Mouse (Mus musculus): Measurements from ENCODE around the gene Copz2.
A peak's percentile ranks its signal among the peaks of the same experiment; 100 is the strongest.

DNA sequence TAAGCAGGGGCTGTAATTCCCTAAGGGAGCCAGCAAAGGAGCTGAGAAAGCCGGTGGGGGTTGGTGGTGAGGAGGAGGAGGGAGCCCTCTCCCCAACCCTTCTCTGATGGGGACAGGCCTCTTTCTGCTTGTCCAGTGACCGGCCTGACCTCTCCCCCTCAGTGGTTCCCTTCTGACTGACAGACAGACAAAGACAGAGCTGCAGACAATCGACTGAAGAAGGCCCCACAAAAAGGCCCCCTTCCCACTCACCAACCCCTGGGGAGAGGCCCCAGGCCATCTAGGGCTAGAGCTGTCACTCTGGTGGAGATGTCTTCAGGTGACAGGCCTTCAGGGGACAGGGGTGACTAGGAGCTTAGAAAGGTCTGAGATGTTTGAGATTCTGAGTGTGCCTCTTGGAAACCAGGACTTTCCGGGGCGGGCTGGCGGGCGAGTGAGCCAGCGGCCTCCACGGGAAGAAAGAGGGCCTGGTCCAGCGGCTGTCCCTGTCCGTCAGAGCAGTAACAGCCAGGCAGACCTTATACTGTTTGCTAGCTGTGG, 24.0 kb downstream of the Copz2 start:
- TF ChIP-seq CTCF (IDR thresholded peaks at IDR 0.05; ENCODE audit: control insufficient read depth, insufficient read depth, insufficient read length) (no peak), MAX (IDR thresholded peaks at IDR 0.05) (no peak), USF1 (IDR thresholded peaks at IDR 0.05; ENCODE audit: low read depth) (no peak), CEBPB (IDR thresholded peaks at IDR 0.05; ENCODE audit: low read depth) (no peak), MYOD1 (IDR thresholded peaks at IDR 0.05; ENCODE audit: control insufficient read depth, insufficient read length, low read depth) (peak; percentile 83)
